ENCODE assay signal across 12 mouse cellular contexts in genomic region chr4:123046300-123046699, GRCm38 (mm10). TPM values are rescaled to one million over a fixed set of nuclear protein-coding genes. Genes with fewer than 3 reads are reported as not detected.
A peak's percentile ranks its signal among the peaks of the same experiment; 100 is the strongest.
DNase-seq lines count a peak whose midpoint lies in the region; ATAC-seq lines count a peak whose summit lies in the region.
"Had no signal": no experiment of that assay in that cellular context is flagged by ENCODE, and none has a peak within 500 bp of the region (broad histone marks: within the 10 kb centered on the region; RNA-seq: fewer than 3 reads in every experiment).

No protein-coding gene starts in this region.

- WGBS in kidney, embryonic 14.5 days = 71% methylated on average over 3 of the region's 3 CpGs
- 82% methylated on average over 3 of the region's 3 CpGs for WGBS in limb, embryonic 11.5 days
- WGBS in stomach, embryonic 15.5 days = 67% methylated on average over 3 of the region's 3 CpGs

- H3K9me3 ChIP-seq in kidney, embryonic 14.5 days (ENCODE audit: control insufficient read depth, low read length) = no peaks in the 10 kb centered on the region
- H3K9me3 ChIP-seq in limb, embryonic 11.5 days (ENCODE audit: control insufficient read depth, low read length) = no peaks in the 10 kb centered on the region
- H3K9me3 ChIP-seq in stomach, embryonic 15.5 days = no peaks in the 10 kb centered on the region

- ATAC-seq in kidney, embryonic 14.5 days (ENCODE audit: low FRiP score, low TSS enrichment) = no peak
- no peak for ATAC-seq in limb, embryonic 11.5 days (ENCODE audit: insufficient number of reproducible peaks, low FRiP score, low TSS enrichment, low read depth)
- peak; percentile 13; the same call in 1 of the 2 replicates for ATAC-seq in stomach, embryonic 15.5 days (ENCODE audit: insufficient read depth, low FRiP score, low read depth)

- H3K4me3 ChIP-seq in kidney, embryonic 14.5 days (ENCODE audit: low read length) = no peak overlapping the region
- no peak overlapping the region for H3K4me3 ChIP-seq in limb, embryonic 11.5 days (ENCODE audit: low read depth, low read length)
- H3K4me3 ChIP-seq in stomach, embryonic 15.5 days (replicated peaks) = no peak overlapping the region

- DNase-seq in kidney, adult 11 months = peak; percentile 37
- DNase-seq in gonadal fat pad, adult 2 months (ENCODE audit: low read depth) = peak; percentile 96
- peak; percentile 40 for DNase-seq in limb, embryonic 11.5 days (ENCODE audit: low spot score)
- no peak for DNase-seq in adrenal gland, postnatal 25 days
- DNase-seq in frontal cortex, postnatal 36 days (ENCODE audit: low spot score in 2 of 2) = no peak
- DNase-seq in MN1 (ENCODE audit: low spot score) = no peak
- DNase-seq: gastrocnemius, postnatal 10 days; heart, postnatal 4 days; retina, postnatal 1 day had no signal

- H3K9ac ChIP-seq in kidney, embryonic 14.5 days (ENCODE audit: low read depth, low read length) = no peak overlapping the region
- no peak overlapping the region for H3K9ac ChIP-seq in limb, embryonic 11.5 days (ENCODE audit: low read length)
- H3K9ac ChIP-seq in stomach, embryonic 15.5 days = no peak overlapping the region

- no peaks in the 10 kb centered on the region for H3K4me1 ChIP-seq in kidney, embryonic 14.5 days (ENCODE audit: control insufficient read depth, insufficient read depth, low read length)
- H3K4me1 ChIP-seq in limb, embryonic 11.5 days (ENCODE audit: control insufficient read depth, insufficient read depth, low read length) = no peaks in the 10 kb centered on the region
- H3K4me1 ChIP-seq in stomach, embryonic 15.5 days = peaks cover 23% of the 10 kb centered on the region

- H3K27ac ChIP-seq in kidney, embryonic 14.5 days (ENCODE audit: low read depth, low read length) = no peak overlapping the region
- no peak overlapping the region for H3K27ac ChIP-seq in limb, embryonic 11.5 days (replicated peaks; ENCODE audit: low read depth, low read length)
- H3K27ac ChIP-seq in stomach, embryonic 15.5 days = peak overlapping the region; percentile 71
- H3K27ac ChIP-seq: macrophage had no signal

- peaks cover 75% of the 10 kb centered on the region for H3K36me3 ChIP-seq in kidney, embryonic 14.5 days (ENCODE audit: control insufficient read depth, insufficient read depth, low read length)
- H3K36me3 ChIP-seq in limb, embryonic 11.5 days (ENCODE audit: control insufficient read depth, insufficient read depth, low read length) = peaks cover 6% of the 10 kb centered on the region
- H3K36me3 ChIP-seq in stomach, embryonic 15.5 days = peaks cover 15% of the 10 kb centered on the region; the same call in 1 of the 2 replicates

- H3K4me2 ChIP-seq in kidney, embryonic 14.5 days (replicated peaks; ENCODE audit: low read depth, low read length) = no peak overlapping the region
- H3K4me2 ChIP-seq in limb, embryonic 11.5 days (ENCODE audit: low read depth, severe bottlenecking) = no peak overlapping the region
- H3K4me2 ChIP-seq in stomach, embryonic 15.5 days = no peak overlapping the region

- no peaks in the 10 kb centered on the region for H3K27me3 ChIP-seq in kidney, embryonic 14.5 days (ENCODE audit: control insufficient read depth, insufficient read depth, low read length)
- no peaks in the 10 kb centered on the region for H3K27me3 ChIP-seq in limb, embryonic 11.5 days (ENCODE audit: control insufficient read depth, insufficient read depth, low read length)
- no peaks in the 10 kb centered on the region for H3K27me3 ChIP-seq in stomach, embryonic 15.5 days (replicated peaks)

RNA-seq across cellular contexts. Expression of gene Trit1, which starts 29.9 kb away (rescaled TPM):
- 15.8 and 21.7 TPM in 2 replicates for polyA plus RNA-seq in kidney, embryonic 14.5 days (2014; fragmentation: Nextera tagmentation; extraction: Ambion mirVana)
- 7.3 and 8.5 TPM in 2 replicates for polyA plus RNA-seq in gonadal fat pad, adult 2 months (2012; rRNA removed)
- 16.7 and 21.6 TPM in 2 replicates for polyA plus RNA-seq in limb, embryonic 11.5 days (2014; fragmentation: Nextera tagmentation; extraction: Ambion mirVana)
- polyA plus RNA-seq in stomach, embryonic 15.5 days (2015; fragmentation: Nextera tagmentation; extraction: Ambion mirVana) = 18.3 and 20.4 TPM in 2 replicates
- 15.9 and 22.5 TPM in 2 replicates for total RNA-seq in adrenal gland, postnatal 25 days (2021)

RNA-seq across cellular contexts. Expression of gene Mycl, which starts 50.8 kb away (rescaled TPM):
- 7.9 and 13.8 TPM in 2 replicates for polyA plus RNA-seq in kidney, embryonic 14.5 days (2014; fragmentation: Nextera tagmentation; extraction: Ambion mirVana)
- polyA plus RNA-seq in gonadal fat pad, adult 2 months (2012; rRNA removed) = 5.6 and 10.3 TPM in 2 replicates
- 32.8 and 39.0 TPM in 2 replicates for polyA plus RNA-seq in limb, embryonic 11.5 days (2014; fragmentation: Nextera tagmentation; extraction: Ambion mirVana)
- polyA plus RNA-seq in stomach, embryonic 15.5 days (2015; fragmentation: Nextera tagmentation; extraction: Ambion mirVana) = 20.6 and 21.3 TPM in 2 replicates
- total RNA-seq in adrenal gland, postnatal 25 days (2021) = 1.1 and 1.2 TPM in 2 replicates

RNA-seq across cellular contexts. Expression of gene Bmp8b, which starts 58.7 kb away (rescaled TPM):
- polyA plus RNA-seq in kidney, embryonic 14.5 days (2014; fragmentation: Nextera tagmentation; extraction: Ambion mirVana) = 0.16 and 0.41 TPM in 2 replicates
- polyA plus RNA-seq in gonadal fat pad, adult 2 months (2012; rRNA removed) = 0.13 and 0.20 TPM in 2 replicates
- polyA plus RNA-seq in limb, embryonic 11.5 days (2014; fragmentation: Nextera tagmentation; extraction: Ambion mirVana) = 0.16 and 0.17 TPM in 2 replicates
- polyA plus RNA-seq in stomach, embryonic 15.5 days (2015; fragmentation: Nextera tagmentation; extraction: Ambion mirVana) = 0.54 and 0.81 TPM in 2 replicates
- total RNA-seq in adrenal gland, postnatal 25 days (2021) = not detected in 2 replicates
- total RNA-seq: gastrocnemius, postnatal 10 days; heart, postnatal 4 days had no signal
- polyA plus RNA-seq: macrophage had no signal

Comparison
In these comparisons a context has a peak if more than half of its experiments do, and no peak if none do; other contexts are left out.
1. DNase-seq: peak in kidney, adult 11 months (single experiment), gonadal fat pad, adult 2 months (single experiment) and limb, embryonic 11.5 days (single experiment); none in adrenal gland, postnatal 25 days (single experiment), frontal cortex, postnatal 36 days (0 of 2) and MN1 (single experiment).